Mouse (Mus musculus) layer of hippocampus, adult 2 months (tissue): Measurements from ENCODE around the gene Creb3. TPM values are rescaled to one million over a fixed set of nuclear protein-coding genes. Genes with fewer than 3 reads are reported as not detected.
A peak's percentile ranks its signal among the peaks of the same experiment; 100 is the strongest.
"Not testable (repeated sequence)": the region's sequence is repeated elsewhere in the genome, so short reads cannot be mapped to it uniquely, and the experiment has no call there.

ENCODE experiments used
- DNase-seq, 2 experiments: peaks; one replicate each; pipeline ENCODE4 v3.0.0; 2022; ENCODE audit warnings: low spot score in 2 of 2
- H3K27ac ChIP-seq: fragments of 200-600 bp; 2 replicates; pipeline ENCODE4 v1.8.1; 2022
- H3K4me3 ChIP-seq: fragments of 200-600 bp; 2 replicates; pipeline ENCODE4 v1.8.1; 2022; ENCODE audit warnings: mild to moderate bottlenecking
- CTCF ChIP-seq: fragments of 200-600 bp; conservative IDR thresholded peaks from 2 replicates; pipeline ENCODE4 v1.8.1; 2022; ENCODE audit warnings: antibody characterized with exemption, mild to moderate bottlenecking, moderate library complexity
- total RNA-seq, 2 experiments: library from RNA; stranded (reverse); gene quantifications; 2 replicates each; pipeline ENCODE4 v1.2.3; 2021

The Creb3 gene
- total RNA-seq, 2 experiments from 2014 or later: 70.3 to 75.1 TPM

DNA sequence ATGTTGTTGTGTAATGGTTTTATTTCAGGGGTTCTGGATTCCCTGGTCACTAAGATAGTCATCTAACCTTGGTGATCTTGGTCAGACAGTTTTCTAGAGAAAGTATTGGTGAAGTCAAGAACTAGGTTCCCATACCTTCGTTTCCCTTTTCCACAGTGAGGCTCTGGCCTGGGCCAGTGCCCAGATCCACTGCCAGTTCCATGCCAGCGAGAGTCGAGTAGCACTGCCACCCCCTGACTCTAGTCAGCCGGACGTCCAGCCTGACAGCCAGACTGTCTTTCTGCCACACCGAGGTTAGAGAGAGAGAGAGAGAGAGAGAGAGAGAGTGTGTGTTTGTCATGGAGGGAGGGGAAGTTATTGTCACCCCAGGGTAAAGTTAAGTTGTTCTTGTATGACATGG lies 17.6 kb downstream of the Creb3 start:
- H3K4me3 ChIP-seq: peak overlapping the region; percentile 65

DNA sequence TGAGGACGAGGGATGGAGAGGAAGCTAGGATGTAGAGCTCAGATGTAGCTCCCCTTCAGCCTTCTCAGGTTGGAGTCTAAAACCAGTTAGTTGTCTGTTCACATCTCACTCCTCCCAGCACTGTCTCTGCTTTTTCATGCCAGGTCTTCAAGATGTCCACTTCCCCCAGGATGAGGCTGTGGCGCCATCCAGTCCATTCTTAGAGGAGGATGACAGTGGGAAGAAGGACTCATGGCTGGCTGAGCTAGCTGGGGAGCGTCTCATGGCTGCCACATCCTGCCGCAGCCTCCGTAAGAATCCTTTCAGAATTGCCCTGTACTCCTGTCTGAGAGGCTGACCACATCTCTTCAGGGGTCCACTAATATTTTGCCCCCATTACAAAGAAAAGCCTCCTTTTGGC lies 18.6 kb downstream of the Creb3 start:
- no peak for TF ChIP-seq CTCF

More for the DNA sequence above, 17.6 kb downstream of the Creb3 start:
- no peak overlapping the region; the same call in 1 of the 2 replicates for H3K27ac ChIP-seq
- TF ChIP-seq CTCF: no peak
- DNase-seq: no peak

DNA sequence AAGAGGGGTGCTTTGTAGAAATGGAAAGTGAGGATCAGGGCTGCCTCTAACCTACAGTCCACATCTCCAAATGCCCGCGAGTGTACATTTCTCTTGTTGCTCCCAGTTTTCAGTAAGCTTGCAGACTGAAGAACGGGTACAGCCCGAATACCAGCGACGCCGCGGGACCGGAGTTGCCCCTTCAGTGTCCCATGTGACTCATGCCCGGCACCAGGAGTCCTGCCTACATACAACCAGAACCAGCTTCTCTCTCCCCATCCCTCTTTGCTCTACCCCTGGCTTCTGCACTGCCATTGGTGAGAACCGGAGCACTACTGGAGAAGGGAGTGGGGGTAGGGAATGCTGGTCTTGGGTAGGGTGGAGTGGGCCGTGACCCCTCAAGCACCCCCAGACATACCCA lies 19.2 kb downstream of the Creb3 start:
- TF ChIP-seq CTCF: no peak
- Histone ChIP-seq H3K27ac (no peak overlapping the region), H3K4me3 (no peak overlapping the region)
- no peak for DNase-seq

More for the DNA sequence above, 18.6 kb downstream of the Creb3 start:
- H3K4me3 ChIP-seq: no peak overlapping the region
- H3K27ac ChIP-seq: no peak overlapping the region
- no peak for DNase-seq

DNA sequence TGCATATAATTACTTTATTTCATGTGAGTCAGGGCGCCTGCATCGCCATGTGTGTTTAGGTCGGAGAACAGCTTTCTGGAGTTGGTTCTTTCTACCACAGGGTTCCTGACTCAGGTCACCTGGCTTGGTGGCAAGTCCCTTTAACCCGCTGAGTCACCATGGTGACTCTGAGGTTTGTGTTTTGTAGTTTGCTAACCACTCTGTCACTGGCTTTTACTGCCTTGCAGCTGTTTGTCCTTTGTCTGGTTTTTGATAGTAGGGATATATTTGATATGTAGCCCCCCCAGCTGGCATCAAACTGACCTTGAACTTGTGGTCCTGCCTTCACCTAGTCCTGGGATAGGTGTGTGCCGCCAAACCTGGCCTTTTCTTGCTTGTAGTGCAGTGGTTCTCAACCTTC lies 20.1 kb downstream of the Creb3 start:
- Histone ChIP-seq H3K4me3 (no peak overlapping the region), H3K27ac (no peak overlapping the region)
- no peak for DNase-seq
- TF ChIP-seq CTCF: no peak

- Histone ChIP-seq H3K27ac (no peak overlapping the region), H3K4me3 (no peak overlapping the region)
- TF ChIP-seq CTCF: no peak
- DNase-seq: no peak
Observed at GRCm38 (mm10) chr4:43583421-43583820, 21.3 kb downstream of the Creb3 start.

DNA sequence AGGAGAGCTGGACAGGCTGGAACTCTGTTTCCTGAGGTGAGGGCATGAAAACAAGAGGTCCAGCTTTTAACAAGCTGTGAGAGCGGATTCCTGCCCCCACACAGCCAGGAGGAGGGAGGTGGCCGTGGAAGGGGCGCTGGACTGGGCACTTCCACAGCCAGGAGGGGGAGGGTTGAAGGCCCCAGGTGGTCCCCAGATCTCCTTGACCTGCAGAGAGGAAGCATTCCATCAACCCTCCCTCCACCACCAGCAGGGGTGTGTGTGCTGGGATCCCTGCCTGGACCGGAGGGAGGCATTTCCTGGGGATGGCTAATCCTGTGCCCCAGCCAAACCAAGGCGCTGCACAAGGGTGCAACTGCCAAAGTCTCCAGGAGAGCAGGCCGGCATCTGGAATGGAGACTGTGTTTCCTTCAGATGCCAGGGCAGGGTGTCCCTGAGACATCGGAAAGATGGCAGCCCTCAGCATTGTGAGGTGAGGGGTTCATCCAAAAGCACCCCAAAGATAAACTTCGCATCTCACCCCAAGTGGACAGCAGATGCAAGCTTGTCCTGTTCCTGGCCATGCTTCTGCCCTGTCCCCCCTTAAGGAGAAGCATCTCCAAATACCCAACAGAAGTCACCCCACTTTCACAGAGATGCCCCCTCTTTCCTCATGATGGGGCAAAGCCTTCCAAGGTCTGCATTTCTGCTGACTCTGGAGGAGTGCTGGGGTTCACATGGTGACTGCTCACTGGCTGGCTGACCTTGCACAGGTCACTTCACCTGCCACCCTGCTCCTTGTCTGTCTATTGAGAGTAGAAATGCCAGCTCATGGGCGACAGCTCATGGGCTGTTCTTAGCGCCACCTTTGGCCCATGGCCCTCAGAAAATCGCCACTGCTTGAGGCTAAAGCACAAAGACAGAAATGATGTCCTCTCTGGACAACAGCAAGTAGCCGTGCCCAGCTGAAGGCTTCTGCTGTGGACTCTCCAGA lies 22.6 kb downstream of the Creb3 start, which contains the start of gene Msmp:
Gene Msmp (minus strand): TSS at position 51 of the 973 bp plus-strand sequence.
- TF ChIP-seq CTCF: no peak; the same call in 1 of the 2 replicates
- H3K27ac ChIP-seq: no peak within 1 kb of the TSS
- DNase-seq: no peak
- H3K4me3 ChIP-seq: no peak within 1 kb of the TSS

DNA sequence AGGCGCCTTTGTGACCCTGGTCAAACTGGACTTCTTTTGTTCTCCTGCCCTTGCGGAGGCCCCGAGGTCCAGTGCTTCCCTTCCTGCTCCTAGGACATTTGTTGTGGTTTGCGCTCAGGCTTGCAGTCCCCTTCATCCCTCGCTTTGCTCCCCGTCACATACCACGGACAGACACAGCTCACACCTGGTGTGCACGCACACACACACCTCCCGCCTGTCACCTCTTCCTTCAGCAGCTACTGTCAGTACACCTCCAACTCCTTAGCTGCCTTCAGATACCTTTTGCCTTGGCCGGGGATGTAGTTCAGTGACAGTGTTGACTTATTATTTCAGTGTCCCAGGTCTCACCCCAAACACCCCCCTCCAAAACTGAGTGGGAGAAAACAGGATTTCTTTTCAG lies 23.6 kb downstream of the Creb3 start:
- H3K4me3 ChIP-seq: no peak overlapping the region

GRCm38 (mm10) chr4:43586411-43586810 lies 24.3 kb downstream of the Creb3 start:
- no peak for DNase-seq
- no peak overlapping the region for H3K27ac ChIP-seq
- TF ChIP-seq CTCF: no peak
- H3K4me3 ChIP-seq: no peak overlapping the region

More for the DNA sequence above, 23.6 kb downstream of the Creb3 start:
- no peak for TF ChIP-seq CTCF
- H3K27ac ChIP-seq: no peak overlapping the region
- DNase-seq: no peak

GRCm38 (mm10) chr4:43587681-43588080 lies 25.5 kb downstream of the Creb3 start:
- no peak for TF ChIP-seq CTCF
- Histone ChIP-seq H3K27ac (no peak overlapping the region), H3K4me3 (no peak overlapping the region)
- no peak for DNase-seq

GRCm38 (mm10) chr4:43591543-43591942 lies 29.4 kb downstream of the Creb3 start:
- H3K4me3 ChIP-seq: no peak overlapping the region
- no peak for DNase-seq
- no peak for TF ChIP-seq CTCF
- H3K27ac ChIP-seq: no peak overlapping the region

GRCm38 (mm10) chr4:43591961-43592360 lies 29.8 kb downstream of the Creb3 start:
- DNase-seq: no peak
- TF ChIP-seq CTCF: no peak
- no peak overlapping the region for H3K27ac ChIP-seq
- no peak overlapping the region for H3K4me3 ChIP-seq

- no peak for TF ChIP-seq CTCF
- DNase-seq: no peak
- Histone ChIP-seq H3K4me3 (no peak overlapping the region), H3K27ac (no peak overlapping the region)
Observed at GRCm38 (mm10) chr4:43593453-43593852, 31.3 kb downstream of the Creb3 start.

DNA sequence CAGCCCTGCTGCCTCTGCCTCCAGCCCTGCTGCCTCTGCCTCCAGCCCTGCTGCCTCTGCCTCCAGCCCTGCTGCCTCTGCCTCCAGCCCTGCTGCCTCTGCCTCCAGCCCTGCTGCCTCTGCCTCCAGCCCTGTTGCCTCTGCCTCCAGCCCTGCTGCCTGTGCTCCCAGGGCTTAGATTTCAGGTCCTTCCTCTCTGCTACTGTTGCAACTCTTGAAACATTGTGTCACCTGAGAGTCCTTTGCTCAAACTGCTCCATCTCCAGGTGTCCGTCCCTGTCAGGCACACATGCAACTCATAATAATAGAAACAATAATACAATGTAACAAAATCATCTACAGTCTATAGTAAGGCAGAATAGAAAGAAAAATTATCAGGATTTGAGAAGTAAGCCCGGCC lies 34.5 kb downstream of the Creb3 start:
- DNase-seq, H3K27ac ChIP-seq, H3K4me3 ChIP-seq: not testable (repeated sequence)

GRCm38 (mm10) chr4:43598200-43598599 lies 36.1 kb downstream of the Creb3 start:
- DNase-seq: no peak
- TF ChIP-seq CTCF: no peak
- Histone ChIP-seq H3K4me3 (no peak overlapping the region), H3K27ac (no peak overlapping the region)
